Mouse (Mus musculus): Measurements from ENCODE around the gene Tnfaip8l2.

DNA sequence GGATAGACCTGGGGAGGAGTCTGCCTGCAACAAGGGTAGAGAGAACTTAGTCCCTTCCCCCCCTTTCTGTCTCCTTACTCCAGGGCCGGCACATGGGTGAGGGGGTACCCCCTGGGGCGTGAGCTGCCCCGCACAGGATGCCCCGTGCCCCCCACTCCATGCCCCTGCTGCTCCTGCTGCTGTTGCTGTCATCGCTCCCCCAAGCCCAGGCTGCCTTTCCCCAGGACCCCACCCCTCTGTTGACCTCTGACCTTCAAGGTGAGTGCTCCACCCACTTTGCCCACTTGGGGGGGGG is 22.0 kb upstream of the Tnfaip8l2 start:
- no peak for TF ChIP-seq CTCF (IDR thresholded peaks at IDR 0.05; ENCODE audit: low read depth)
- TF ChIP-seq EP300 (IDR thresholded peaks at IDR 0.05; ENCODE audit: low read depth) = no peak

Measured in heart, postnatal 0 days (tissue).